Mouse (Mus musculus) myocyte (in vitro differentiated cells): ENCODE results near the gene Brpf3.

ENCODE experiments used
- CEBPB ChIP-seq: IDR thresholded peaks from 2 replicates; pipeline ENCODE4 v1.6.1; 2011; ENCODE audit warnings: mild to moderate bottlenecking, moderate library complexity; ENCODE audit not compliant: poor library complexity, insufficient read depth, severe bottlenecking
- E2F4 ChIP-seq: IDR thresholded peaks from one replicate; pipeline ENCODE4 v1.6.1; 2011; ENCODE audit warnings: mild to moderate bottlenecking, control low read depth, moderate library complexity; ENCODE audit not compliant: insufficient read depth
- MAX ChIP-seq: IDR thresholded peaks from one replicate; pipeline ENCODE4 v1.6.1; 2011; ENCODE audit warnings: low read depth, mild to moderate bottlenecking, control low read depth
- MYOD1 ChIP-seq, 3 experiments: IDR thresholded peaks; one replicate each; pipeline ENCODE4 v1.6.1; 2011; ENCODE audit warnings: control low read depth in 2 of 3, low read depth in 2 of 3, mild to moderate bottlenecking in 2 of 3, moderate library complexity in 1 of 3; ENCODE audit not compliant: insufficient read length in 2 of 3, control insufficient read depth in 1 of 3
- POLR2A ChIP-seq: IDR thresholded peaks from one replicate; pipeline ENCODE4 v1.6.1; 2011; ENCODE audit warnings: low read depth, mild to moderate bottlenecking, control low read depth, moderate library complexity; ENCODE audit not compliant: insufficient read length
- POLR2AphosphoS2 ChIP-seq: IDR thresholded peaks from one replicate; pipeline ENCODE4 v1.6.1; 2011; ENCODE audit warnings: low read depth, control low read depth; ENCODE audit not compliant: insufficient read length
- USF1 ChIP-seq: IDR thresholded peaks from one replicate; pipeline ENCODE4 v1.6.1; 2011; ENCODE audit warnings: low read depth, mild to moderate bottlenecking, control low read depth, moderate library complexity

GRCm38 (mm10) chr17:28874216-28874615 lies 73.3 kb downstream of the Brpf3 start:
- TF ChIP-seq POLR2A (no peak), MAX (no peak), USF1 (no peak), E2F4 (no peak), POLR2AphosphoS2 (no peak), MYOD1 (IDR thresholded peaks at IDR 0.05; ENCODE audit: control insufficient read depth in 1 of 3, insufficient read length in 2 of 3, low read depth in 2 of 3) (no peak), CEBPB (no peak)
